Mouse (Mus musculus) testis, adult 2 months (tissue): ENCODE measurements around the gene Armc12.

ENCODE experiments used
- CTCF ChIP-seq: fragments of 200-500 bp; IDR thresholded peaks from 2 replicates; pipeline ENCODE4 v1.5.1; 2012; ENCODE audit warnings: low read depth, mild to moderate bottlenecking, inconsistent platforms, low read length, moderate library complexity; ENCODE audit not compliant: control insufficient read depth, insufficient read depth, insufficient replicate concordance
- POLR2A ChIP-seq: fragments of 200-500 bp; IDR thresholded peaks from 2 replicates; pipeline ENCODE4 v1.6.1; 2012; ENCODE audit warnings: low read depth, mild to moderate bottlenecking, inconsistent platforms, low read length, moderate library complexity; ENCODE audit not compliant: control insufficient read depth

DNA sequence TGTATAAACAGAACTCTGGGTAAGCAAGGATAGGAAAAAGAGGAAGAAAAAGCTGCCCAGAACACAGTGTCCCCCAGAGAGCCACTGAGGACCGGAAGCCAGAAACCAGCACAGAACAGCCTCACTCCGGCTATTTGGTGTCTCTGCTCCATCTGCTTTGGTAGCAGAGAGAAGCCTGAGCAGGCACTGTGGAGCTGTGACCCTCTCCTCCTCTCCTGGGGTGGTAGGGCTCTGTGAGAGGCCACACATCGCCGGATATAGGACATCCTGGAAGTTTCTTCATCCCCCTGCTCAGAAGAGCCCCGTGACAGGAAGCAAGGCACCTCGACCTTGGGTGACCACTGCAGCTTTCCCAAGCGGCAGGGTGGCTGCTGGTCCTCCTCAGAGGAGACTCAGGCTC is 16.8 kb upstream of the Armc12 start:
- TF ChIP-seq CTCF: no peak
- TF ChIP-seq POLR2A: no peak
